Mouse (Mus musculus) forebrain, embryonic 14.5 days (tissue): ENCODE measurements at regions not wholly inside any gene's neighbourhood (a gene's known extent, or its start where the extent isn't known, plus 50 kb on each side); places are given as distances from the start of the nearest gene placed in this dataset.

Experiments
- ATAC-seq: fragments of 200-750 bp; cut with Nextera tagmentation; 2 replicates; pipeline ENCODE4 v1.8.0; 2017; ENCODE audit warnings: mild to moderate bottlenecking, moderate library complexity
- DNase-seq: peaks from one replicate; pipeline ENCODE4 v3.0.0-alpha.2; 2015; ENCODE audit warnings: low spot score
- H3K27ac ChIP-seq: fragments of 300-500 bp; sonication (generic); 2 replicates; pipeline ENCODE4 v1.5.1; 2014; ENCODE audit warnings: low read depth, mild to moderate bottlenecking, control low read depth, low read length, moderate library complexity
- H3K27me3 ChIP-seq: fragments of 300-500 bp; sonication (generic); replicated peaks from 2 replicates; pipeline ENCODE4 v1.6.1; 2014; ENCODE audit warnings: low read length, control low read depth, mixed read lengths; ENCODE audit not compliant: control insufficient read depth, insufficient read depth
- H3K36me3 ChIP-seq: fragments of 300-500 bp; sonication (generic); 2 replicates; pipeline ENCODE4 v1.6.1; 2014; ENCODE audit warnings: low read length, control low read depth; ENCODE audit not compliant: control insufficient read depth, insufficient read depth
- H3K4me1 ChIP-seq: fragments of 300-500 bp; sonication (generic); 2 replicates; pipeline ENCODE4 v1.6.1; 2014; ENCODE audit warnings: antibody characterized with exemption, low read length, control low read depth; ENCODE audit not compliant: control insufficient read depth, insufficient read depth
- H3K4me2 ChIP-seq: fragments of 300-500 bp; sonication (generic); 2 replicates; pipeline ENCODE4 v1.6.1; 2014; ENCODE audit warnings: mild to moderate bottlenecking, control low read depth, low read length
- H3K4me3 ChIP-seq: fragments of 300-500 bp; sonication (generic); 2 replicates; pipeline ENCODE4 v1.5.1; 2014; ENCODE audit warnings: low read depth, low read length, control low read depth
- H3K9ac ChIP-seq: fragments of 300-500 bp; sonication (generic); 2 replicates; pipeline ENCODE4 v1.6.1; 2014; ENCODE audit warnings: mild to moderate bottlenecking, low read length, control low read depth, moderate library complexity
- H3K9me3 ChIP-seq: fragments of 300-500 bp; sonication (generic); replicated peaks from 2 replicates; pipeline ENCODE4 v1.6.1; 2016; ENCODE audit warnings: low read length, control low read depth, mixed read lengths; ENCODE audit not compliant: control insufficient read depth
- WGBS: fragments of 180-500 bp; shearing (Covaris S2); extraction: QIAGEN DNeasy Blood & Tissue Kit; methylation state at CpG from one replicate; pipeline ENCODE4 v1.1.7; 2014; 5-methylcytosine and 5-hydroxymethylcytosine counted together

GRCm38 (mm10) chr5:41563441-41563840, 144.5 kb downstream of the Rab28 start:
- no peaks in the 10 kb centered on the region for H3K4me1 ChIP-seq
- no peak overlapping the region for H3K9ac ChIP-seq
- ATAC-seq (no peak), DNase-seq (no peak)
- H3K4me3 ChIP-seq = no peak overlapping the region
- 77% methylated on average over 4 of the region's 4 CpGs for WGBS
- H3K9me3 ChIP-seq = no peaks in the 10 kb centered on the region
- no peak overlapping the region for H3K27ac ChIP-seq
- H3K36me3 ChIP-seq = no peaks in the 10 kb centered on the region
- H3K27me3 ChIP-seq = no peaks in the 10 kb centered on the region
- no peak overlapping the region for H3K4me2 ChIP-seq

GRCm38 (mm10) chr5:41562299-41562698, 145.7 kb downstream of the Rab28 start:
- Histone ChIP-seq H3K27ac (no peak overlapping the region), H3K4me2 (no peak overlapping the region), H3K4me1 (no peaks in the 10 kb centered on the region), H3K4me3 (no peak overlapping the region), H3K36me3 (no peaks in the 10 kb centered on the region), H3K27me3 (no peaks in the 10 kb centered on the region), H3K9me3 (no peaks in the 10 kb centered on the region), H3K9ac (no peak overlapping the region)
- ATAC-seq (no peak), DNase-seq (no peak)
- WGBS = 92% methylated on average over 1 of the region's 1 CpGs

- H3K4me2 ChIP-seq = peak overlapping the region; percentile 30; the same call in 1 of the 2 replicates
- no peaks in the 10 kb centered on the region for H3K4me1 ChIP-seq
- no peak overlapping the region for H3K4me3 ChIP-seq
- no peak overlapping the region for H3K9ac ChIP-seq
- H3K27ac ChIP-seq = no peak overlapping the region
- ATAC-seq (0 out of 2 replicates have a peak, but pooled peaks have one; percentile 15), DNase-seq (peak; percentile 3)
- no peaks in the 10 kb centered on the region for H3K36me3 ChIP-seq
- WGBS = 58% methylated on average over 24 of the region's 24 CpGs
- H3K9me3 ChIP-seq = no peaks in the 10 kb centered on the region
- H3K27me3 ChIP-seq = no peaks in the 10 kb centered on the region
These were observed 151.2 kb downstream of the Rab28 start for GRCm38 (mm10) chr5:41556700-41557309.

GRCm38 (mm10) chr5:41554312-41554711, 153.6 kb downstream of the Rab28 start:
- H3K27me3 ChIP-seq = no peaks in the 10 kb centered on the region
- H3K9me3 ChIP-seq = no peaks in the 10 kb centered on the region
- H3K4me3 ChIP-seq = no peak overlapping the region
- H3K4me2 ChIP-seq = no peak overlapping the region
- H3K27ac ChIP-seq = no peak overlapping the region
- DNase-seq (no peak), ATAC-seq (no peak)
- 85% methylated on average over 3 of the region's 3 CpGs for WGBS
- no peaks in the 10 kb centered on the region for H3K4me1 ChIP-seq
- H3K36me3 ChIP-seq = no peaks in the 10 kb centered on the region
- no peak overlapping the region for H3K9ac ChIP-seq

GRCm38 (mm10) chr5:41550063-41550462, 157.9 kb downstream of the Rab28 start:
- ATAC-seq = no peak
- Histone ChIP-seq H3K9ac (no peak overlapping the region), H3K4me1 (no peaks in the 10 kb centered on the region), H3K27ac (no peak overlapping the region), H3K36me3 (no peaks in the 10 kb centered on the region), H3K9me3 (no peaks in the 10 kb centered on the region), H3K4me2 (no peak overlapping the region), H3K4me3 (no peak overlapping the region), H3K27me3 (no peaks in the 10 kb centered on the region)
- 89% methylated on average over 2 of the region's 2 CpGs for WGBS
- no peak for DNase-seq

- DNase-seq = no peak
- Histone ChIP-seq H3K27ac (no peak overlapping the region), H3K27me3 (no peaks in the 10 kb centered on the region), H3K4me1 (no peaks in the 10 kb centered on the region), H3K36me3 (no peaks in the 10 kb centered on the region), H3K9ac (no peak overlapping the region), H3K4me2 (no peak overlapping the region), H3K4me3 (no peak overlapping the region), H3K9me3 (no peaks in the 10 kb centered on the region)
- WGBS = 86% methylated on average over 4 of the region's 4 CpGs
- no peak for ATAC-seq
These were observed 161.0 kb downstream of the Rab28 start for GRCm38 (mm10) chr5:41546909-41547308.

GRCm38 (mm10) chr5:41540789-41541188, 167.2 kb downstream of the Rab28 start:
- Histone ChIP-seq H3K9me3 (no peaks in the 10 kb centered on the region), H3K4me3 (no peak overlapping the region), H3K27me3 (no peaks in the 10 kb centered on the region), H3K36me3 (no peaks in the 10 kb centered on the region), H3K27ac (no peak overlapping the region), H3K4me1 (no peaks in the 10 kb centered on the region), H3K4me2 (no peak overlapping the region), H3K9ac (no peak overlapping the region)
- WGBS = 9% methylated on average over 1 of the region's 1 CpGs
- DNase-seq (no peak), ATAC-seq (no peak)

GRCm38 (mm10) chr5:41534598-41534997, 173.4 kb downstream of the Rab28 start:
- Histone ChIP-seq H3K27ac (no peak overlapping the region), H3K27me3 (no peaks in the 10 kb centered on the region), H3K4me1 (no peaks in the 10 kb centered on the region), H3K4me2 (no peak overlapping the region), H3K9ac (no peak overlapping the region), H3K9me3 (no peaks in the 10 kb centered on the region), H3K4me3 (no peak overlapping the region), H3K36me3 (no peaks in the 10 kb centered on the region)
- DNase-seq (peak; percentile 15), ATAC-seq (peak; percentile 57; the same call in 1 of the 2 replicates)
- WGBS = 60% methylated on average over 2 of the region's 2 CpGs
